Comparison of ENCODE assay signal across 15 mouse cellular contexts in genomic region chr14:48251381-48251979, GRCm38 (mm10).
DNase-seq lines count a peak whose midpoint lies in the region; ATAC-seq lines count a peak whose summit lies in the region.
"Had no signal": no experiment of that assay in that cellular context is flagged by ENCODE, and none has a peak within 500 bp of the region (broad histone marks: within the 10 kb centered on the region; RNA-seq: fewer than 3 reads in every experiment).

No protein-coding gene starts in this region.

- H3K9me3 ChIP-seq in forebrain, embryonic 14.5 days (replicated peaks; ENCODE audit: control insufficient read depth, low read length), result no peaks in the 10 kb centered on the region
- no peaks in the 10 kb centered on the region for H3K9me3 ChIP-seq in forebrain, embryonic 12.5 days
- no peaks in the 10 kb centered on the region for H3K9me3 ChIP-seq in lung, embryonic 16.5 days (ENCODE audit: control insufficient read depth, low read length)
- H3K9me3 ChIP-seq in liver, embryonic 12.5 days (replicated peaks), result no peaks in the 10 kb centered on the region
- H3K9me3 ChIP-seq: liver, embryonic 13.5 days; megakaryocyte, embryonic 14.5 days had no signal

- H3K27ac ChIP-seq in forebrain, embryonic 14.5 days (ENCODE audit: low read depth, low read length), result no peak overlapping the region
- H3K27ac ChIP-seq in forebrain, embryonic 12.5 days, result no peak overlapping the region
- no peak overlapping the region for H3K27ac ChIP-seq in lung, embryonic 16.5 days (ENCODE audit: low read length)
- H3K27ac ChIP-seq in liver, embryonic 12.5 days, result no peak overlapping the region
- H3K27ac ChIP-seq: liver, embryonic 13.5 days had no signal

- no peaks in the 10 kb centered on the region for H3K4me1 ChIP-seq in forebrain, embryonic 14.5 days (ENCODE audit: control insufficient read depth, insufficient read depth, low read length)
- H3K4me1 ChIP-seq in forebrain, embryonic 12.5 days, result peaks cover 12% of the 10 kb centered on the region
- H3K4me1 ChIP-seq in lung, embryonic 16.5 days (replicated peaks; ENCODE audit: control insufficient read depth, insufficient read depth, low read length), result peaks cover 3% of the 10 kb centered on the region; the same call in 1 of the 2 replicates
- H3K4me1 ChIP-seq in liver, embryonic 12.5 days, result no peaks in the 10 kb centered on the region

- ATAC-seq in forebrain, embryonic 14.5 days, result no peak
- ATAC-seq in forebrain, embryonic 12.5 days (ENCODE audit: low FRiP score), result no peak
- ATAC-seq in lung, embryonic 16.5 days (ENCODE audit: low read depth), result 0 out of 2 replicates have a peak, but pooled peaks have one; percentile 54
- ATAC-seq in megakaryocyte progenitor cell, adult 5-6 weeks (replicated peaks; ENCODE audit: poor library complexity), result peak; percentile 57
- ATAC-seq in liver, embryonic 12.5 days, result no peak

- H3K36me3 ChIP-seq in forebrain, embryonic 14.5 days (ENCODE audit: control insufficient read depth, insufficient read depth, low read length), result peaks cover 10% of the 10 kb centered on the region; the same call in 1 of the 2 replicates
- peaks cover 15% of the 10 kb centered on the region; the same call in 1 of the 2 replicates for H3K36me3 ChIP-seq in forebrain, embryonic 12.5 days (replicated peaks)
- peaks cover 10% of the 10 kb centered on the region for H3K36me3 ChIP-seq in lung, embryonic 16.5 days (ENCODE audit: control insufficient read depth, insufficient read depth, low read length)
- no peaks in the 10 kb centered on the region for H3K36me3 ChIP-seq in liver, embryonic 12.5 days
- H3K36me3 ChIP-seq: liver, embryonic 13.5 days had no signal

- no peak overlapping the region for H3K4me3 ChIP-seq in forebrain, embryonic 14.5 days (ENCODE audit: low read depth, low read length)
- H3K4me3 ChIP-seq in forebrain, embryonic 12.5 days (replicated peaks), result no peak overlapping the region
- no peak overlapping the region for H3K4me3 ChIP-seq in lung, embryonic 16.5 days (ENCODE audit: low read length)
- no peak overlapping the region for H3K4me3 ChIP-seq in liver, embryonic 12.5 days
- H3K4me3 ChIP-seq: liver, embryonic 13.5 days; megakaryocyte, embryonic 14.5 days had no signal

- DNase-seq in forebrain, embryonic 14.5 days (ENCODE audit: low spot score), result peak; percentile 17
- no peak for DNase-seq in lung, postnatal 10 days
- DNase-seq in neural tube, embryonic 10.5 days (ENCODE audit: extremely low spot score, low spot score), result no peak
- DNase-seq in thymus, postnatal 4 days, result no peak
- DNase-seq: adrenal gland, postnatal 10 days; kidney, postnatal 36 days; left cerebral cortex, postnatal 4 days; liver, embryonic 13.5 days; spleen, adult 18-20 months; thymus, postnatal 25 days had no signal

- 44% methylated on average over 9 of the region's 9 CpGs for WGBS in forebrain, embryonic 14.5 days
- 46% methylated on average over 9 of the region's 9 CpGs for WGBS in forebrain, embryonic 12.5 days
- WGBS in lung, embryonic 16.5 days, result 62% methylated on average over 9 of the region's 9 CpGs
- WGBS in liver, embryonic 12.5 days (ENCODE audit: insufficient replicate concordance), result 59% methylated on average over 9 of the region's 9 CpGs

- H3K9ac ChIP-seq in forebrain, embryonic 14.5 days (ENCODE audit: low read length), result no peak overlapping the region
- no peak overlapping the region for H3K9ac ChIP-seq in forebrain, embryonic 12.5 days
- no peak overlapping the region for H3K9ac ChIP-seq in lung, embryonic 16.5 days (ENCODE audit: low read length)
- H3K9ac ChIP-seq in liver, embryonic 12.5 days, result no peak overlapping the region
- H3K9ac ChIP-seq: liver, embryonic 13.5 days had no signal

- H3K4me2 ChIP-seq in forebrain, embryonic 14.5 days (ENCODE audit: low read length), result no peak overlapping the region
- H3K4me2 ChIP-seq in forebrain, embryonic 12.5 days, result no peak overlapping the region
- no peak overlapping the region for H3K4me2 ChIP-seq in lung, embryonic 16.5 days (ENCODE audit: low read depth, low read length)
- no peak overlapping the region for H3K4me2 ChIP-seq in liver, embryonic 12.5 days
- H3K4me2 ChIP-seq: liver, embryonic 13.5 days had no signal

- no peaks in the 10 kb centered on the region for H3K27me3 ChIP-seq in forebrain, embryonic 14.5 days (replicated peaks; ENCODE audit: control insufficient read depth, insufficient read depth, low read length)
- no peaks in the 10 kb centered on the region for H3K27me3 ChIP-seq in forebrain, embryonic 12.5 days
- no peaks in the 10 kb centered on the region for H3K27me3 ChIP-seq in lung, embryonic 16.5 days (ENCODE audit: control insufficient read depth, insufficient read depth, low read depth, low read length)
- no peaks in the 10 kb centered on the region for H3K27me3 ChIP-seq in liver, embryonic 12.5 days (replicated peaks)
- H3K27me3 ChIP-seq: liver, embryonic 13.5 days; megakaryocyte, embryonic 14.5 days had no signal

Comparison
In these comparisons a context has a peak if more than half of its experiments do, and no peak if none do; other contexts are left out.
1. ATAC-seq: peak in lung, embryonic 16.5 days (single experiment) and megakaryocyte progenitor cell, adult 5-6 weeks (single experiment); none in forebrain, embryonic 14.5 days (single experiment), forebrain, embryonic 12.5 days (single experiment) and liver, embryonic 12.5 days (single experiment).